Mouse (Mus musculus) heart, embryonic 12.5 days (tissue): Measurements from ENCODE around the gene Sema3b. TPM values are rescaled to one million over a fixed set of nuclear protein-coding genes. Genes with fewer than 3 reads are reported as not detected.

Source experiments
- ATAC-seq: fragments of 200-750 bp; cut with Nextera tagmentation; 2 replicates; pipeline ENCODE4 v1.8.0; 2017; ENCODE audit warnings: moderate TSS enrichment, moderate library complexity; ENCODE audit not compliant: insufficient number of reproducible peaks, low FRiP score
- H3K27ac ChIP-seq: fragments of 300-500 bp; sonication (generic); 2 replicates; pipeline ENCODE4 v1.5.1; 2016; ENCODE audit warnings: mild to moderate bottlenecking, moderate library complexity; ENCODE audit not compliant: poor library complexity, severe bottlenecking
- H3K27me3 ChIP-seq: fragments of 300-500 bp; sonication (generic); replicated peaks from 2 replicates; pipeline ENCODE4 v1.6.1; 2016; ENCODE audit warnings: mild to moderate bottlenecking, moderate library complexity
- H3K36me3 ChIP-seq: fragments of 300-500 bp; sonication (generic); 2 replicates; pipeline ENCODE4 v1.6.1; 2016; ENCODE audit warnings: mild to moderate bottlenecking, moderate library complexity
- H3K4me1 ChIP-seq: fragments of 300-500 bp; sonication (generic); replicated peaks from 2 replicates; pipeline ENCODE4 v1.6.1; 2016; ENCODE audit warnings: mild to moderate bottlenecking
- H3K4me2 ChIP-seq: fragments of 300-500 bp; sonication (generic); 2 replicates; pipeline ENCODE4 v1.6.1; 2016; ENCODE audit warnings: mild to moderate bottlenecking, moderate library complexity
- H3K4me3 ChIP-seq: fragments of 300-500 bp; sonication (generic); 2 replicates; pipeline ENCODE4 v1.5.1; 2016; ENCODE audit warnings: mild to moderate bottlenecking
- H3K9ac ChIP-seq: fragments of 300-500 bp; sonication (generic); 2 replicates; pipeline ENCODE4 v1.6.1; 2016; ENCODE audit warnings: mild to moderate bottlenecking, moderate library complexity
- H3K9me3 ChIP-seq: fragments of 300-500 bp; sonication (generic); replicated peaks from 2 replicates; pipeline ENCODE4 v1.6.1; 2016; ENCODE audit warnings: mild to moderate bottlenecking, moderate library complexity
- WGBS: fragments of 180-500 bp; shearing (Covaris S2); methylation state at CpG from one replicate; pipeline ENCODE4 v1.1.7; 2016; 5-methylcytosine and 5-hydroxymethylcytosine counted together
- polyA plus RNA-seq: library from polyadenylated mRNA; unstranded; fragments of >200 nt; fragmentation: Nextera tagmentation; extraction: Ambion mirVana; gene quantifications from 2 replicates; pipeline ENCODE4 v1.2.1, GENCODE M21; 2016

The Sema3b gene
- polyA plus RNA-seq, 1 experiment from 2014 or later = 11.2 TPM

DNA sequence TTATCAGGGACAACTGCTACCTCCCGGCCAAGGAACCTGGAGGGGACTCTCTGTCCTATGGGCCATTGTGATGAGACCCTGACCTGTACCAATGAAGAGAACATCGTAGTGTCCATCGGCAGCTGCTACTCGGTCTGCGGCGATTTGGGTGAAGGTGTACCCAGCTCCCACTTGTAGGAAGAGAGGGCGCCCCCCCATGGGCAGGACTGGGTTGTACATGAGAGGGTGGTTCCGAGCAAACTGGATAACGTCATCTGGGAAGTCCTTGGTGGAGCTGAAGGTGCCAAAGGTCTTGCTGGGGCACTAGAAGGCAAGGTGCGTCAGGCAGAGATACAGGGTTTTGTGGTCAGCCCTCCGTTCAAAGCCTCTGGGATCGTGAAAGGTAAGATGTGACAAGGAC is 8.3 kb downstream of the Sema3b start:
- WGBS = 78% methylated on average over 12 of the region's 12 CpGs
- Histone ChIP-seq H3K27ac (no peak overlapping the region), H3K9me3 (no peaks in the 10 kb centered on the region), H3K4me2 (no peak overlapping the region), H3K4me3 (no peak overlapping the region), H3K27me3 (peaks cover 45% of the 10 kb centered on the region), H3K36me3 (0 out of 2 replicates have a peak, but pooled peaks cover 3% of the 10 kb centered on the region), H3K9ac (no peak overlapping the region), H3K4me1 (peaks cover 47% of the 10 kb centered on the region)
- ATAC-seq = no peak

DNA sequence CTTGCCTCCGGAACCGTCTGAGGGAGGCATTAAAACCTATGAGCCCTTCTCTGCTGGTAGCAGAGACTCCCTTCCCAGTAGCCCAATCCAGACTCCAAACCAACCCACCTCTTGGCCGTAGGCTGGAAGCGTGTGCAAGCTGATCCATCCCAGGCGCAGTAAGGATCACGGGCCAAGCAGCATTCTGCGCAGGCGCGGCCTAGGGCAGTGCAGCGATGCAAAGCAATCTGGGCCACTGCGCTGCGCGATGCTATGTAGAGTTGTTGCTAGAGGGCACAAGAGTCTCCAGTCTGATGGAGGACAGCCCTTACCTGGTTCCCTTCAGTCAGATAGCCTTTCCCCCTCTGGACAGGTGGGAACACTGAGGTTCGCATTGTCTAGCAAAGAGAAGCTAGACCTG is 9.2 kb downstream of the Sema3b start:
- Histone ChIP-seq H3K4me3 (no peak overlapping the region), H3K9ac (no peak overlapping the region), H3K4me2 (no peak overlapping the region), H3K4me1 (peaks cover 40% of the 10 kb centered on the region), H3K27me3 (peaks cover 40% of the 10 kb centered on the region), H3K27ac (no peak overlapping the region), H3K9me3 (no peaks in the 10 kb centered on the region), H3K36me3 (peaks cover 4% of the 10 kb centered on the region; the same call in 1 of the 2 replicates)
- no peak for ATAC-seq
- WGBS = 52% methylated on average over 14 of the region's 14 CpGs

DNA sequence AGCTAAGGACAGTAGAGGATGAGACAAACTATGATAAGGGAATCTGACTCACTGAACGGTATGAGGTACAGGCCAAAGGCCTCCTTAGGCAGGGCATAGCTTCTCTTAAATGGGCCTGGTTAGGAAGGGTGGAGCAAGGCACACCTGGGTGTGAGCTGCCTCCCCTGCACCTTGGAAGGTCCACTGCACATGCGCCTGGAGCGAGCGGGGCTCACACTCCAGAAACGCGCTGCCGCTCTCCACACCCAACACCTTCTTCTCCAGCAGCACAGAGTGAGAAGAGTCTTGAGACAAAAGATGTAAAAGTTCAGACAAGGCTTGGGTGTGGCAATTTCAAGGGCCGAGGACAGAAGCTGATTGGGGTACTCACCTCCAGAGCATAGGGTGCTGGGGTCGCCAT is 9.6 kb downstream of the Sema3b start:
- Histone ChIP-seq H3K9ac (no peak overlapping the region), H3K27ac (no peak overlapping the region), H3K4me3 (no peak overlapping the region), H3K4me2 (no peak overlapping the region), H3K4me1 (peaks cover 36% of the 10 kb centered on the region), H3K9me3 (no peaks in the 10 kb centered on the region), H3K36me3 (peaks cover 8% of the 10 kb centered on the region; the same call in 1 of the 2 replicates), H3K27me3 (peaks cover 40% of the 10 kb centered on the region)
- WGBS = 77% methylated on average over 9 of the region's 9 CpGs
- ATAC-seq = no peak

DNA sequence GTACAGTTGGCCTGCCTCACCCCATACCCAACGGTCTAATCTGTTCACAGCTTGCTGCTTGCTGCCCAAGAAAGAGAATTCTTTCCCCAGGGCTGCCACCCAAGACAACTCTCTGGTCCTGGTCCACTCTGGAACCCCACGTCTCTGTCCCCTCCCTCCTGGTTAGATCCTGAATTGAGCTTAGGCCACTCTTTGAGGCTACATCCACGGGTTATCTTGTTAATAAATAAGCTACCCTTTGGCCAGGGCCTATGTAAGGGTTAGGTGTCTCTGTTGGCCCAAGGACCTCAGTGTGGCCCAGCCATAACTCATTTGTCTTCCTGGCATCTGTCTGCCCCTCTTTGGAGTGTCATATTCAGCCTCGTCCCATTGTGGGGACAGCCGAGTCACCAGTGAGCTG is 10.6 kb downstream of the Sema3b start:
- Histone ChIP-seq H3K9ac (no peak overlapping the region), H3K27me3 (peaks cover 35% of the 10 kb centered on the region), H3K9me3 (no peaks in the 10 kb centered on the region), H3K4me2 (no peak overlapping the region), H3K4me1 (peaks cover 32% of the 10 kb centered on the region), H3K4me3 (no peak overlapping the region), H3K36me3 (peaks cover 15% of the 10 kb centered on the region), H3K27ac (no peak overlapping the region)
- ATAC-seq = no peak
- 81% methylated on average over 5 of the region's 5 CpGs for WGBS

DNA sequence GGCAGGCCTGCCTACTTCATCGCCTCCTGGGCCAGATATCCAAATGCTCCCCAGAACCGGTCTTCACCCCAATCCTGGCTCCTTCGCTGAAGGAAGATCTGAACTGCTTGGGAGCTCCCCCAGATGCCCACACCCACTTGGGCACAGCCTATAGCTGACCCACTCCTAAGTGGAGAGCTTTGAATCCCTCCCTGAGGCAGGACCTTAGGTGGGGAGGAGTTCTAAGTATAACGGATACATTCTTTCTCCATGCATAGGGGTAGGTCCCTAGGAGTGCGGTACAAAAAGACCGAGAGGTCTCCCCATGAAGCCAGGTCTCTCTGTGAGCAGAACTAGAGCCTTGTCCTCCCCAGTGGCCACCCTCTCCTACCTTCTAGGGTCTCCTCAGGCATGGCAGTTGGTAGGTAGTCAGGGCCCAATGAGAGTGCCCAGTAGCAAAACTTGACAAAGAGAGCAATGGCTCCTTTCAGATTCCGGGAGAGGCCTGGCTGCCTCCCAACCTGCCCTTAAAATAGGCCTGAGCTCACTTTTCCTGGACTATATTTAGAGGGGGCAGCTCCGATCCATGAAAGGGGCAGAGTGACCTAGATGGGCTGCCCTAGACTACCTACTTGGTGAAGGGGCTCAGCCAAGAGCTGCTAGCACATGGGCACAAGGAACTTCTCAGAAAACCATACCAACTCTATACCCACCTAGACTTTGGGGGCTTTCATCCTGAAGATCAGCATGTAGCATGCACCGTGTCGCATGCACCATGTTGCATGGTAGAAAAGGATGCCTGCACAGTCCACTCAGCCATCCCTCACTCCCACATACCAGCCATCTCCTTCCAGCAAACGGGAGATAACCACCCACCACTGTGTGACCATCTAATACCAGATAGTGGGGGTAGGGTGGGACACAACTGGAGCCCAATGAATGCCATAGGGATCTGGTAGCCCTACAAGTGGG is 12.1 kb downstream of the Sema3b start:
- 64% methylated on average over 11 of the region's 11 CpGs for WGBS
- H3K4me1 ChIP-seq = peaks cover 39% of the 10 kb centered on the region
- H3K27me3 ChIP-seq = peaks cover 35% of the 10 kb centered on the region
- H3K9ac ChIP-seq = peak overlapping the region; percentile 67
- H3K9me3 ChIP-seq = no peaks in the 10 kb centered on the region
- ATAC-seq = 0 out of 2 replicates have a peak, but pooled peaks have one; percentile 27
- H3K4me3 ChIP-seq = peak overlapping the region; percentile 37
- H3K4me2 ChIP-seq = peak overlapping the region; percentile 64
- peak overlapping the region; percentile 97 for H3K27ac ChIP-seq
- peaks cover 30% of the 10 kb centered on the region for H3K36me3 ChIP-seq

DNA sequence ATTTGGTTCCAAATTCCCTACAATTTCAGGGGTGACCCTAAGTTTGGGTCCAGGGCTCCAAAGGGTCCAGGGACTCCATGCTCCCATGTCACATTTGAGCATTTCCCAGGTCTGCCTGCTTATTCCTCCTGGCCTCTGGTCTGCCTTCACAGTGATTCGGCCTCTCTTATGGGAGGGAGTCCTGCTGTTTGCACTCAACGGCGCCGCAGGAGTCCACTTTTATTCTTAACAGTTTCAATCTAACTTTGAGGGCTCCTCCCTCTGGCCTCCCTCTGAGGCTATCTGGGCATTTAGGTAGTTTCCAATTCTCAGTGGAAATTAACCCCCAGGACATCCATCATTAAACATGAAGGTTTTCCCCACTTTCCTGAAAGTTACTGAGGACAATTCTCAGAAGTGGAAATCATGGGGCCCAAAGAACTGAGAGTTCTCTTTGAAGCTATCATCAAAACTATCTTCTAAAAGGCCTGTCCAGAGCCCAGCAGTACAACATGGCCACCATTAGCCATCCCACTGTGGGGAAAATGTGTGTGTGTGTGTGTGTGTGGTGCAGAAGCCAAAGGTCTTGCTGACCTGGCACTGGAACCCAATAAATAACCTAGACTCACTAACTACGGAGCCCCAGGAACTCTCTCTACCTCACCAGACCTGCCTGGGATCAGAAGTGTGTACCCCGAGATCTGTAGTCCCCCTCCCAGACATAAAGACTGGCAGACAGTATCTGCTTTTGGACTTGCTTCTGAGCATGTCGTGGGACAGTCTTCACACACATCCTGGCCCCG is 14.6 kb downstream of the Sema3b start:
- Histone ChIP-seq H3K36me3 (peaks cover 54% of the 10 kb centered on the region), H3K27ac (no peak overlapping the region), H3K4me2 (no peak overlapping the region), H3K4me1 (peaks cover 55% of the 10 kb centered on the region), H3K4me3 (no peak overlapping the region), H3K9ac (no peak overlapping the region), H3K9me3 (no peaks in the 10 kb centered on the region), H3K27me3 (peaks cover 12% of the 10 kb centered on the region)
- 76% methylated on average over 8 of the region's 8 CpGs for WGBS
- ATAC-seq = no peak

DNA sequence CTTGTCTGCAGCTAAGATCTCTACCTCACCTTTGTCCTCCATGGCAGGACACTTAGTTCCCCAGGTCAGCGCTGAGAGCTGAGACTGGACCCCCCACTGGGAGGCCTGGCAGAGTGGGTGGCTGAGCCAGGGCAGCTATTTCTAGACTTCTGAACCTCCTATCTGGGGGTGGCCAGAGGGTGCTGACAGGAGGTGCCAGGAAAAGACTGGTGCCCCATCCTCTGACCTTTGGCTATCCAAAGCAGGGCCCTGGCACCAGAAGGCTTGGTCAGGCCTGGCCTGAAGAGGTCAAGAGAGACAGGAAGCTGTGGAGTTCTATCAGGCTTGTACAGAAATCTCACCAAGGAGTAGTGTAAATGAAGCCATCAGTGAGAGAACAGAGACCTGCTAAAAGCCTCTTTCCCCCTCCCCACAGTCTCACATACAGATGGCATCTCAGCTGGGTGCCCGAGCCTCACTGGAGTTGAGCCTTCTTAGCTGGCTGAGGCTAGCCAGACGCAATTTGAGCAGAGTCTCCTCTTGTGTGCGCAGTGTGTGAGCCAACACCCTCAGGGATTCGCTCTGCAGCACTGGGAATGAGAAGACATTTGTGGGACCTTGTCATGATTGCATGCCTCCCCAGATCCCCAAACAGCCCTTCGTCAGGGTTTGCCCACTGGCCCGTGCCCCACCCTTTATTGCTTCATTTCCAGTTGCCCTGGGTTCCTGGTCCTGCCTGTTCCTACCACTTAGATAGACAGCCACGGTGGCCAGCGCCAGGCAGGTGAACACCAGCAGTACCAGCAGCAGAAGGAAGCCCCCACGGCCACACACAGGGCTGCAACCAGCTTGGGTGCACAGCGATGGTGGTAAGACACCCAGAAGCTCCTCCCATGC is 15.7 kb downstream of the Sema3b start:
- Histone ChIP-seq H3K4me2 (peak overlapping the region; percentile 17; the same call in 1 of the 2 replicates), H3K27me3 (0 out of 2 replicates have a peak, but pooled peaks cover under 1% of the 10 kb centered on the region), H3K9ac (peak overlapping the region; percentile 47; the same call in 1 of the 2 replicates), H3K4me3 (no peak overlapping the region), H3K27ac (peak overlapping the region; percentile 12; the same call in 1 of the 2 replicates), H3K9me3 (no peaks in the 10 kb centered on the region), H3K36me3 (peaks cover 59% of the 10 kb centered on the region), H3K4me1 (peaks cover 66% of the 10 kb centered on the region)
- no peak for ATAC-seq
- 78% methylated on average over 11 of the region's 11 CpGs for WGBS

DNA sequence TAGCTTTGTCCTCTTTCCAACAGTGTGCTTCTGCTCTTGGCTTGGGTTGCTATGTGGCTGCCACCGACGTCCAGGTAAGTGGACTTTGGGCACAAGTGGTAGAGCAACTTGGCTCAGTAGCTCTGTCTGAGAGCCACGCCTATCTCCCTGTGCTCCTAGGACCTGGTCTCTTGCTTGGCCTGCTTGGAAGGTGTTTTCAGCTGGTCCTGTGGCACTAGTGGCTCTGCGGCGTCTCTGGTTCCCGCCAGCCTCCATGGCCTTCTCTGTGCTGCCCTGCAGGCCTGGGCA is 18.3 kb downstream of the Sema3b start:
- ATAC-seq = no peak
- H3K9me3 ChIP-seq = no peaks in the 10 kb centered on the region
- peaks cover 56% of the 10 kb centered on the region for H3K36me3 ChIP-seq
- H3K4me1 ChIP-seq = peaks cover 55% of the 10 kb centered on the region
- WGBS = 91% methylated on average over 6 of the region's 6 CpGs
- no peak overlapping the region for H3K4me2 ChIP-seq
- no peak overlapping the region for H3K27ac ChIP-seq
- H3K9ac ChIP-seq = no peak overlapping the region; the same call in 1 of the 2 replicates
- no peaks in the 10 kb centered on the region for H3K27me3 ChIP-seq
- H3K4me3 ChIP-seq = no peak overlapping the region

DNA sequence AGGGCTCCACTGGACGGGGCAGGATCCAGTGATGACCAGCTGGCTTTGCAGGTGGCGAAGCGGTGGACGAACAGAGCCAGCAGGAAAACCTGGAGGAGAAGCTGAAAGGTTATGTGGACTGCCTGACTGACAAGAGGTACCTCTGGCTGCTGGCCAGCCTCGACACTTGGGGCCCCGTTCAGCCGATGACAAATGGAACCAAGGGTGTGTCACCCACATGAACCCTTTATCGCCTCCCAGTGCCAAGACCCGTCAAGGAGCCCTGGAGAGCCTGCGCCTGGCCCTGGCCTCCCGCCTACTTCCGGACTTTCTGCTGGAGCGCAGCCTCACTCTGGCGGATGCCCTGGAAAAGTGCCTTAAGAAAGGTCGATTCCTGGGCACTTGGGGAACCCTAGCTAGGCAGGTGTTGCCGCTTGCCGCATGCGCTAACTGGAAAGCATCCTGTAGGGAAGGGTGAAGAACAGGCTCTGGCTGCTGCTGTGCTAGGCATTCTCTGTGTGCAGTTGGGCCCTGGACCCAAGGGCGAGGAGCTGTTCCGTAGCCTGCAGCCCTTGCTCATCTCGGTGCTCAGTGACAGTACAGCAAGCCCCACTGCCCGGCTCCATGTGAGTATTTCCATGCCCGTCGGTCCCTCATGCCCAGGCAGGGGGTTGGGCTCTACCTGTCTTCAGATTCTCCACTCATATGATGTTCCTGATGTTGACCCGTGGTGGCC is 18.8 kb downstream of the Sema3b start:
- no peak for ATAC-seq
- Histone ChIP-seq H3K27me3 (no peaks in the 10 kb centered on the region), H3K27ac (peak overlapping the region; percentile 58), H3K9ac (peak overlapping the region; percentile 21; the same call in 1 of the 2 replicates), H3K9me3 (no peaks in the 10 kb centered on the region), H3K4me3 (0 out of 2 replicates have a peak overlapping the region, but pooled peaks have one; percentile 84), H3K4me1 (peaks cover 55% of the 10 kb centered on the region), H3K36me3 (peaks cover 56% of the 10 kb centered on the region), H3K4me2 (peak overlapping the region; percentile 84)
- WGBS = 74% methylated on average over 25 of the region's 25 CpGs
